Mouse (Mus musculus) cerebellum, adult 2 months (tissue): ENCODE results near the gene Atic.

Experiments
- CTCF ChIP-seq: fragments of 200-500 bp; IDR thresholded peaks from 2 replicates; pipeline ENCODE4 v1.5.1; 2011; ENCODE audit warnings: low read depth, mild to moderate bottlenecking, control low read depth, low read length, moderate library complexity, borderline replicate concordance; ENCODE audit not compliant: insufficient read depth
- POLR2A ChIP-seq: fragments of 200-500 bp; IDR thresholded peaks from 2 replicates; pipeline ENCODE4 v1.6.1; 2011; ENCODE audit warnings: low read length, control low read depth, borderline replicate concordance; ENCODE audit not compliant: insufficient read depth

DNA sequence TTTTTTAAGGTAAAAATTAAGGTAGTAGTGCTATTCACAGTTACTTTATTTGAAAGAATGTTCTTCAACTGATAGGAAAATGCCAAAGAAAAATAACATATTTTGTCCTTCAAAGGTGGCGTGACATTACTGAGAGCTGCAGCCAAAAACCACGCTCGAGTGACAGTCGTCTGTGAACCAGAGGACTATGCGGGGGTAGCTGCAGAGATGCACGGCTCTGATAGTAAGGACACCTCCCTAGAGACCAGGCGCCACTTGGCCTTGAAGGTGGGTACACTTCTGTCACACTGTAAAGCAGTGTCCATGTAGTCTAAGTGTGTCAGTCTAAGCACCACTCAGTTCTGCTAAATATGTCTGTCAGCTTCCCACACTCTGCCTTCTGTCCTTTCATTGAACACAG lies 7.3 kb downstream of the Atic start:
- TF ChIP-seq POLR2A = no peak
- no peak for TF ChIP-seq CTCF
